Mouse (Mus musculus): ENCODE results near the gene Ulk4. TPM values are rescaled to one million over a fixed set of nuclear protein-coding genes. Genes with fewer than 3 reads are reported as not detected.

Gene Ulk4
- polyA plus RNA-seq, 1 experiment, result 14.9 TPM

DNA sequence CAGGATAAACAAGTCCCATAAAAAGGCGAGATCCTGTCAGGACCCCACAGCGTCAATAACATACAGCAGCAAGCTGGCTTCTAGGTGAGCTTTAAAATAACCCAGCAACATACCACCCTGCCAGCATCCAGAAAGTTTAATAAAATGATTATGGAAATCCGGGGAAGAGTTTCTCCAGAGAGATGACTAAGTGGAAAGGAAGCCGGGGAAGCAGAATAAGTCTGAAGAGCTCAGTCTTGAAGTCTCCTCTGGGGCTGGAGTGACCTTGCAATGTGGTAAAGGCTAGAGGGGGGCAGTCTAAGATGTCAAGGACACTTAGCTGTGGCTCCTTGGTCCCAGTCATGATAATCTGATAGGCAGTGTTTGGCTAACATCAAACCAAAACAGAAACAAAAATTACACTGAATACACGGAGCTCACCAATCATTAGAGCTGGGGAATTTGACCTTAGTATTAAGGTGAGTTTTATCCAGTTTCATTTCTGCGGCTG is 303.9 kb downstream of the Ulk4 start:
- DNase-seq, result no peak
- H3K4me1 ChIP-seq (ENCODE audit: control insufficient read depth, insufficient read depth, low read length), result peaks cover 2% of the 10 kb centered on the region; the same call in 1 of the 2 replicates
- WGBS, result 42% methylated on average over 6 of the region's 6 CpGs

DNA sequence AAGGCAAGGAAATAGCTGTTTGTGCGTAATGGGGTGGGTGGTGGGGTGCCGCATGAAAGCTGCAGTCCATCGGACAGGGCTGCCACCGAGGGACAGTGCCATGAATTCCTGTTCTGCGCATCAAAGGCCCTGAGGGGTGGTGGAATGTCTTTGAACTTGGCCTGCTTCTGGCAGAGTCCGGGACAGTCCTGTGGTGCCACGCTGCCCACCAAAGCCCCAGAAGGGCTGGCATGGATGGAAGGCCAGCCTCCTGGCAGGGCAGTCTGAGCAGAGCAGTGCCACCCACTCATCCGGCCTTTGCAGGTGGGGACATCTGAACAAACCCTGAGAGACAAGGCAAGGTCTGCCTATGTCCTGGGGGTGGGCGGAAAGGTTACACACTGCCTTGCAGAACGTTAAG is 312.0 kb downstream of the Ulk4 start:
- WGBS, result 85% methylated on average over 10 of the region's 10 CpGs
- no peak for TF ChIP-seq CTCF (IDR thresholded peaks at IDR 0.05; ENCODE audit: insufficient read depth, low read length)
- TF ChIP-seq POLR2A (IDR thresholded peaks at IDR 0.05; ENCODE audit: borderline replicate concordance, extremely low read depth, low read depth, low read length), result no peak
- peaks cover 19% of the 10 kb centered on the region for H3K4me1 ChIP-seq (ENCODE audit: control insufficient read depth, insufficient read depth, low read length)
- DNase-seq, result no peak
- no peak overlapping the region for H3K4me3 ChIP-seq (replicated peaks; ENCODE audit: extremely low read depth, low read depth, low read length)

More for the DNA sequence above, 303.9 kb downstream of the Ulk4 start:
- TF ChIP-seq POLR2A (IDR thresholded peaks at IDR 0.05; ENCODE audit: borderline replicate concordance, extremely low read depth, low read depth, low read length) (no peak), CTCF (IDR thresholded peaks at IDR 0.05; ENCODE audit: insufficient read depth, low read length) (no peak)
- no peak overlapping the region for H3K4me3 ChIP-seq (replicated peaks; ENCODE audit: extremely low read depth, low read depth, low read length)

DNA sequence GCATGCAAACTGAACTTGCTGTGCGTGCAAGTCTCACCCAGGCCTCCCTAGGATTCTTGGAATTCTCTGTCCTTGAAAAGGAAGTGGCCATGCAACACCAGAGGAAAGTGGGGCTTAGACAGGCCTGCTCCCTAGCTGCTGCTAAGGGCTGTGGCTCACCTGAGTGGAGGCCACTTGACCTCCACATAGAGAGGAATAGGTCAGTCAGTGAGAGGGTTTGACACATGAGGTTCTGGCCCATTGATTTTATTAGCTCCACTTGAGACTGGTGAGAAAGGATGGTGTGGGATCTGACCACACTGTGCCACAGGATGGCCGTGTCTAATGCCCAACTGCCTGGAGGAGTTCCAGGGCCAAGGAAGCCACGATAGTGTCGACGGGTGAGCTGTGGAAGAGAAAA is 312.8 kb downstream of the Ulk4 start:
- H3K4me3 ChIP-seq (replicated peaks; ENCODE audit: extremely low read depth, low read depth, low read length), result no peak overlapping the region
- no peak for TF ChIP-seq CTCF (IDR thresholded peaks at IDR 0.05; ENCODE audit: insufficient read depth, low read length)
- no peak for TF ChIP-seq POLR2A (IDR thresholded peaks at IDR 0.05; ENCODE audit: borderline replicate concordance, extremely low read depth, low read depth, low read length)
- peaks cover 19% of the 10 kb centered on the region for H3K4me1 ChIP-seq (ENCODE audit: control insufficient read depth, insufficient read depth, low read length)
- WGBS, result 66% methylated on average over 5 of the region's 5 CpGs
- no peak for DNase-seq

DNA sequence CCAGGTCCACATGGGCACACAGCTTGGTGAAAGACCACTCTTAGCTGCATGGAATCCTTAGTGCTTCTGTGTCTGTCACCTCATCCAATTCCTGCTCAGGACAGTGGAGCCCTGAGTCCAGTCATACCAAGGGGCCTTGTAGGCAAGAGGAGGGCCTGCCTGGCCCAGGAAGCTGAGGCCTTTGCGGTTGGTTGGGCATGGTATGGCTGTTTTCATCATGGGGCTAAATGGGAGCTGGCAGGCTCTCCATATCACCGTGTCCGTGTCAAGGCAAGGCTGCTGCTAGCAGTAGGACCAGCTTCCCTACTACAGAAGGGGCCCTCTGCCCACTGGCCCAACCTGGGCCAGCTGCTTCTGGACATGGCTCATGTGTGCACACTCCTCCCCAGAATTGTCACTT is 313.3 kb downstream of the Ulk4 start:
- H3K4me3 ChIP-seq (replicated peaks; ENCODE audit: extremely low read depth, low read depth, low read length), result no peak overlapping the region
- TF ChIP-seq CTCF (IDR thresholded peaks at IDR 0.05; ENCODE audit: insufficient read depth, low read length), result no peak
- no peak for TF ChIP-seq POLR2A (IDR thresholded peaks at IDR 0.05; ENCODE audit: borderline replicate concordance, extremely low read depth, low read depth, low read length)
- 76% methylated on average over 3 of the region's 3 CpGs for WGBS
- H3K4me1 ChIP-seq (ENCODE audit: control insufficient read depth, insufficient read depth, low read length), result peaks cover 19% of the 10 kb centered on the region
- DNase-seq, result no peak

DNA sequence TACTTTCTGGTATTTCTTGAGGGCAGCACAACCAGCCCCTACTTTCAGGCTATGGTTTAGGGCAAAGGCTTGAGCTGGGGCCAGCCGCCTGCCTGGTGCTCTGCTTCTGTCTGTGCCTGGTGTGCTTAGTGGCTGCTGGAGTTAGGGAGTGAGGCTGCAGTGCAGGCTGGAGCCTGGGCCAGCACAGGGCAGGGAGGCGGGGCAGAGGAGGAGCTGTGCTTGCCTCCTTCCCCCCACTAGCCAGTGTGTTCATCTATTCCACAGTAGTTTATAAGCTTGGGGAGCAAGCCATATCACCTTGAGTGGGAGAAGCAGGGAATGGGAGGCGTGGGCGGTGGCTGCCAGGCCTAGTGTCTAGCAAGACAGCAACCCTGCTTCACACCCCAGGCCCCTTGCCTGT is 313.9 kb downstream of the Ulk4 start:
- no peak for DNase-seq
- H3K4me1 ChIP-seq (ENCODE audit: control insufficient read depth, insufficient read depth, low read length), result peaks cover 19% of the 10 kb centered on the region
- H3K4me3 ChIP-seq (replicated peaks; ENCODE audit: extremely low read depth, low read depth, low read length), result no peak overlapping the region
- TF ChIP-seq POLR2A (IDR thresholded peaks at IDR 0.05; ENCODE audit: borderline replicate concordance, extremely low read depth, low read depth, low read length), result no peak
- no peak for TF ChIP-seq CTCF (IDR thresholded peaks at IDR 0.05; ENCODE audit: insufficient read depth, low read length)
- 82% methylated on average over 4 of the region's 4 CpGs for WGBS

DNA sequence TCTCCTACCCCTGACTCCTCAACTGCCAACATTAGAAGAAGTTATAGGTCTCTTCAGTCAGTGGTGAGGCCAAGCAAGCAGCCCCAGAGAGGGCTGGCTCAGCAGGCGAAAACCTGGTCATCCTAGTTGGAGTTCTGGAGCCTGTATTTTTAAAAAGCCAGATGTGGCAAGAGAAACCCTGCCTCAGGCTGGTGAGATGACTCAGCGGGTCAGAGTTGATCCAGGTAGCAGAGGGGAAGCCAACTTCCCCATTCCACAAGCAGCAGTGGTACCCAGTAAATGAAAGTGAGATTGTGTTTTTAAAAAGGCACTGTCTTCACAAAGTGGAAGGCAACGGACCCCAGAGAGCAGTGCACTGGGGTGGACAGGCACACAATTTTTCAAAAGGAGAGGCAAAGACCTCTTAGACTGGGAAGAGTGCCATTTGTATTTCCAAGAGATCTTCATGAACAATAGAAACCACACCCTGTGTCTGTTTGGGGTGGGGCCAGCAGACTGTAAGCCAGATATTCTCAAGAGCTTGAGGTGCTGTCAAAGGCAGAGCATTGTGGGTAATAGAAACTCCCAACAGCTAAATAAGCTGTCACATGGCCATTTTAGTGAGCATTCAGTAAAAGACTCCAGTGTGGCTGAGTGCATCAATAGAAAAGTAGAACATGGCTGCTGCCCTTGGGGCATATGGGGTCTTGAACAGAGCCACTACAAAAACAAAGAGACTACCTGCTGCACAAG is 314.9 kb downstream of the Ulk4 start:
- DNase-seq, result no peak
- no peak for TF ChIP-seq CTCF (IDR thresholded peaks at IDR 0.05; ENCODE audit: insufficient read depth, low read length)
- TF ChIP-seq POLR2A (IDR thresholded peaks at IDR 0.05; ENCODE audit: borderline replicate concordance, extremely low read depth, low read depth, low read length), result no peak
- H3K4me1 ChIP-seq (ENCODE audit: control insufficient read depth, insufficient read depth, low read length), result peaks cover 19% of the 10 kb centered on the region
- 43% methylated on average over 3 of the region's 3 CpGs for WGBS
- no peak overlapping the region for H3K4me3 ChIP-seq (replicated peaks; ENCODE audit: extremely low read depth, low read depth, low read length)

DNA sequence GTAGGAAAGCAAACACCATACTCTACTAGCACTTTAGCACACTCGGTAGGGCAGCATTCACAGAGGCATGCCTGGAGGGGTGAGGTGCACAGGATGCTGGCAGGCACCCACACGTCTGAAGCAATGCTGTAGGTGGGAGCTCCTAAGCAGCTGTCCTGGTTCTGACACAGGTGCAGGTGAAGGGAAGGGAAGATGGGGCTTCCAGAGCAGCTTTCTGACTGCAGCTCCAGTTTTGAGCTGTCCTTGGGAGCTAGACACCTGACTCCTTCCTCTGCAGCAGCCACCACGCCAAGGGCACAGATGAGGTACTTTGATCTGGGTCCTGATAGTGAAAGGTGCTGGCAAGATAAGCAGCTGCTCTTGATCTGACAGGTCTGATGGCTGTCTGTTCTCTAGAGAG is 315.5 kb downstream of the Ulk4 start:
- Histone ChIP-seq H3K4me3 (replicated peaks; ENCODE audit: extremely low read depth, low read depth, low read length) (no peak overlapping the region), H3K4me1 (ENCODE audit: control insufficient read depth, insufficient read depth, low read length) (peaks cover 19% of the 10 kb centered on the region)
- TF ChIP-seq CTCF (IDR thresholded peaks at IDR 0.05; ENCODE audit: insufficient read depth, low read length) (no peak), POLR2A (IDR thresholded peaks at IDR 0.05; ENCODE audit: borderline replicate concordance, extremely low read depth, low read depth, low read length) (no peak)
- 38% methylated on average over 3 of the region's 3 CpGs for WGBS
- no peak for DNase-seq

DNA sequence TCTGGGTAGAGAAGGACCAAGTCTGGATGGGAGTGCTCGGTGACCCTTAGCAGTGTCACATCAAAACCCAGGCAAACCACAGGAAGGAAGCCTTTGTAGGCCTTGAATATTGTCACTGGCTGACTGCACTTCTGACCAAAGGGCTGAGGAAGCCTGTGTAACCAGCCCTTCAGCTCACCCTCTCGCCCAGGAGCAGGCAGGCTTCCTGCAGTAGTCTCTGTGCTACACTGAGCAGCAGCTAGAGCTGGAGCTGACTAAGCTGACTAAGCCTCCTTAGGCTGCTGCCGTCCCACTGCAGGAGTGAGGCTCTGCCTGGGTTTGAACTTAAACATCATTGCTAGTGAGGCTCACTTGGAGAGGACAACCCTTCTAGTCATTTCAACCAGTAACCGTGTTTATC is 316.4 kb downstream of the Ulk4 start:
- no peak overlapping the region for H3K4me3 ChIP-seq (replicated peaks; ENCODE audit: extremely low read depth, low read depth, low read length)
- WGBS, result 41% methylated on average over 4 of the region's 4 CpGs
- TF ChIP-seq POLR2A (IDR thresholded peaks at IDR 0.05; ENCODE audit: borderline replicate concordance, extremely low read depth, low read depth, low read length) (no peak), CTCF (IDR thresholded peaks at IDR 0.05; ENCODE audit: insufficient read depth, low read length) (no peak)
- DNase-seq, result no peak
- peaks cover 19% of the 10 kb centered on the region for H3K4me1 ChIP-seq (ENCODE audit: control insufficient read depth, insufficient read depth, low read length)

DNA sequence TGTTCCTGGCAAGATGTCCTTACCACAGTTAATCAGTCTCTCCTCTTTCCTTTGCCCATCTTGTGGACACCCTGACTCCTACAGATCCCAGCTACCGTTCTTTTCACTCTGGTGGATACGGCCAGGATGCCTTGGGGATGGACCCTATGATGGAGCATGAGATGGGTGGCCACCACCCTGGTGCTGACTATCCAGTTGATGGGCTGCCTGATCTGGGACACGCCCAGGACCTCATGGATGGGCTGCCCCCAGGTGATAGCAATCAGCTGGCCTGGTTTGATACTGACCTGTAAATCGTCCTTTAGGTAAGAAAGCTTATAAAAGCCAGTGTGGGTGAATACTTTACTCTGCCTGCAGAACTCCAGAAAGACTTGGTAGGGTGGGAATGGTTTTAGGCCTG is 317.8 kb downstream of the Ulk4 start:
- 76% methylated on average over 4 of the region's 4 CpGs for WGBS
- DNase-seq, result no peak
- TF ChIP-seq CTCF (IDR thresholded peaks at IDR 0.05; ENCODE audit: insufficient read depth, low read length) (no peak), POLR2A (IDR thresholded peaks at IDR 0.05; ENCODE audit: borderline replicate concordance, extremely low read depth, low read depth, low read length) (no peak)
- Histone ChIP-seq H3K4me1 (ENCODE audit: control insufficient read depth, insufficient read depth, low read length) (peaks cover 19% of the 10 kb centered on the region), H3K4me3 (replicated peaks; ENCODE audit: extremely low read depth, low read depth, low read length) (no peak overlapping the region)

DNA sequence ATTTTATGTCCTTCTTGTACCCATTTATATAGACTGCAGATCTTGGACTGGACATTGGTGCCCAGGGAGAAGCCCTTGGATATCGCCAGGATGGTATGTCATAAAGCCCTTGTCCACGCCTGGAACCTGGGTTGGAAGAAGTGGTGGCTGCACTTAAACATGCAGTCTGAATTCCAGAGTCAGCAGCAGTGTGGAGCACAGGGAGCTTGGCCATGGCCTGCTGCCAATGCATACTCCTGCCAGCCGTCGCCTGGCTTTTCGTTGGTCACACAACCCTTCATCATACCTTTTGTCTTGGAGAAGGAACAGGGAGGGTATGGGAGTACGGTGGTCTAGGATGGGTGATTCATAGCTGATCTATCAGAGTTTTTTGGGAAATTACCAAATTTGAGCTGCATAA is 318.4 kb downstream of the Ulk4 start:
- H3K4me3 ChIP-seq (replicated peaks; ENCODE audit: extremely low read depth, low read depth, low read length), result no peak overlapping the region

More for the DNA sequence above, 318.4 kb downstream of the Ulk4 start:
- peaks cover 18% of the 10 kb centered on the region for H3K4me1 ChIP-seq (ENCODE audit: control insufficient read depth, insufficient read depth, low read length)
- TF ChIP-seq CTCF (IDR thresholded peaks at IDR 0.05; ENCODE audit: insufficient read depth, low read length), result no peak
- no peak for TF ChIP-seq POLR2A (IDR thresholded peaks at IDR 0.05; ENCODE audit: borderline replicate concordance, extremely low read depth, low read depth, low read length)
- WGBS, result 44% methylated on average over 6 of the region's 6 CpGs
- no peak for DNase-seq

Data from lung, adult 2 months (tissue).